Mouse (Mus musculus): ENCODE measurements at regions not wholly inside any gene's neighbourhood (a gene's known extent, or its start where the extent isn't known, plus 50 kb on each side); places are given as distances from the start of the nearest gene placed in this dataset.

GRCm38 (mm10) chr1:97555565-97555955 is 106.3 kb downstream of the D1Ertd622e start:
- no peak for TF ChIP-seq EP300 (optimal IDR thresholded peaks at IDR 0.05)
- TF ChIP-seq CTCF (IDR thresholded peaks at IDR 0.05; ENCODE audit: low read depth): no peak
- H3K4me1 ChIP-seq (replicated peaks; ENCODE audit: control insufficient read depth, insufficient read depth): no peaks in the 10 kb centered on the region
- WGBS: 66% methylated on average over 1 of the region's 1 CpGs
- H3K9ac ChIP-seq (ENCODE audit: low read length): no peak overlapping the region
- no peaks in the 10 kb centered on the region for H3K36me3 ChIP-seq (ENCODE audit: control insufficient read depth, insufficient read depth, low read length)
- no peak overlapping the region for H3K4me3 ChIP-seq (ENCODE audit: low read depth, low read length)
- no peak for ATAC-seq (ENCODE audit: low FRiP score, low TSS enrichment)
- DNase-seq (ENCODE audit: low spot score): no peak
- no peaks in the 10 kb centered on the region for H3K27me3 ChIP-seq (ENCODE audit: control insufficient read depth, insufficient read depth, low read length)
- H3K9me3 ChIP-seq (ENCODE audit: control insufficient read depth, low read length): no peaks in the 10 kb centered on the region
- H3K4me2 ChIP-seq (replicated peaks; ENCODE audit: low read depth): no peak overlapping the region
- no peak overlapping the region for H3K27ac ChIP-seq (replicated peaks)

GRCm38 (mm10) chr1:97554936-97555564 is 106.8 kb downstream of the D1Ertd622e start:
- DNase-seq (ENCODE audit: low spot score): no peak

GRCm38 (mm10) chr1:97553485-97554474 is 108.1 kb downstream of the D1Ertd622e start:
- Histone ChIP-seq H3K4me1 (replicated peaks; ENCODE audit: control insufficient read depth, insufficient read depth) (no peaks in the 10 kb centered on the region), H3K27ac (replicated peaks) (no peak overlapping the region), H3K4me2 (replicated peaks; ENCODE audit: low read depth) (no peak overlapping the region), H3K9ac (ENCODE audit: low read length) (no peak overlapping the region), H3K27me3 (ENCODE audit: control insufficient read depth, insufficient read depth, low read length) (no peaks in the 10 kb centered on the region), H3K9me3 (ENCODE audit: control insufficient read depth, low read length) (no peaks in the 10 kb centered on the region), H3K4me3 (ENCODE audit: low read depth, low read length) (no peak overlapping the region), H3K36me3 (ENCODE audit: control insufficient read depth, insufficient read depth, low read length) (no peaks in the 10 kb centered on the region)
- 84% methylated on average over 8 of the region's 8 CpGs for WGBS
- TF ChIP-seq EP300 (optimal IDR thresholded peaks at IDR 0.05): no peak
- no peak for DNase-seq (ENCODE audit: low spot score)
- no peak for ATAC-seq (ENCODE audit: low FRiP score, low TSS enrichment)

More at GRCm38 (mm10) chr1:97554936-97555564, 106.8 kb downstream of the D1Ertd622e start:
- Histone ChIP-seq H3K27ac (replicated peaks) (no peak overlapping the region), H3K36me3 (ENCODE audit: control insufficient read depth, insufficient read depth, low read length) (no peaks in the 10 kb centered on the region), H3K9ac (ENCODE audit: low read length) (no peak overlapping the region), H3K4me3 (ENCODE audit: low read depth, low read length) (no peak overlapping the region), H3K27me3 (ENCODE audit: control insufficient read depth, insufficient read depth, low read length) (no peaks in the 10 kb centered on the region), H3K4me1 (replicated peaks; ENCODE audit: control insufficient read depth, insufficient read depth) (no peaks in the 10 kb centered on the region), H3K9me3 (ENCODE audit: control insufficient read depth, low read length) (no peaks in the 10 kb centered on the region), H3K4me2 (replicated peaks; ENCODE audit: low read depth) (no peak overlapping the region)
- no peak for ATAC-seq (ENCODE audit: low FRiP score, low TSS enrichment)
- no peak for TF ChIP-seq EP300 (optimal IDR thresholded peaks at IDR 0.05)
- TF ChIP-seq CTCF (IDR thresholded peaks at IDR 0.05; ENCODE audit: low read depth): no peak
- WGBS: 45% methylated on average over 6 of the region's 6 CpGs

DNA sequence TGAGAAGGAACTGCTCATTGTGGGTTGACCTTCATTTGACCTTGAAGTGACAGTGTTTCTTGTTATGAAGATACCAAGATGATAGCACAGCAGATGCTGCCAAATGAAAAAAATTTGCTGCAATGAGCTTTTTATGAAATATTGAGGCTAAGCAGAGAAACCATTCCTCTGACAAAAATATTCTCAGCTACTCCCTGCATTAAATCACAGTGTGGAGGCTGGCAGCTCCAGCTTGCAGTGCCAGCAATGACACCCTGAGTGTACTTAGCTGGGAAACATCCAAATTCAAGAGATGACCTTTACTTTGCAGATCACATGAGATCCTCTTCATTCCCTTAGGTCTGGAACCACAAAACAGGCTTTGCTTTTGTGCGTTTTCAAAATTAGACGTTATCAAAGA is 109.0 kb downstream of the D1Ertd622e start:
- Histone ChIP-seq H3K4me3 (ENCODE audit: low read depth, low read length) (no peak overlapping the region), H3K4me2 (replicated peaks; ENCODE audit: low read depth) (no peak overlapping the region), H3K27me3 (ENCODE audit: control insufficient read depth, insufficient read depth, low read length) (no peaks in the 10 kb centered on the region), H3K9me3 (ENCODE audit: control insufficient read depth, low read length) (no peaks in the 10 kb centered on the region), H3K36me3 (ENCODE audit: control insufficient read depth, insufficient read depth, low read length) (no peaks in the 10 kb centered on the region), H3K9ac (ENCODE audit: low read length) (no peak overlapping the region), H3K4me1 (replicated peaks; ENCODE audit: control insufficient read depth, insufficient read depth) (no peaks in the 10 kb centered on the region), H3K27ac (replicated peaks) (no peak overlapping the region)
- WGBS: 73% methylated on average over 2 of the region's 2 CpGs
- TF ChIP-seq EP300 (optimal IDR thresholded peaks at IDR 0.05) (no peak), CTCF (IDR thresholded peaks at IDR 0.05; ENCODE audit: low read depth) (no peak)
- ATAC-seq (ENCODE audit: low FRiP score, low TSS enrichment) (no peak), DNase-seq (ENCODE audit: low spot score) (no peak)

GRCm38 (mm10) chr1:97541162-97541493 is 120.7 kb downstream of the D1Ertd622e start:
- H3K4me2 ChIP-seq (replicated peaks; ENCODE audit: low read depth): no peak overlapping the region
- H3K4me1 ChIP-seq (replicated peaks; ENCODE audit: control insufficient read depth, insufficient read depth): no peaks in the 10 kb centered on the region
- no peaks in the 10 kb centered on the region for H3K36me3 ChIP-seq (ENCODE audit: control insufficient read depth, insufficient read depth, low read length)
- no peak overlapping the region for H3K27ac ChIP-seq (replicated peaks)
- H3K9me3 ChIP-seq (ENCODE audit: control insufficient read depth, low read length): no peaks in the 10 kb centered on the region
- TF ChIP-seq EP300 (optimal IDR thresholded peaks at IDR 0.05) (no peak), CTCF (IDR thresholded peaks at IDR 0.05; ENCODE audit: low read depth) (no peak)
- DNase-seq (ENCODE audit: low spot score): no peak
- no peak overlapping the region for H3K9ac ChIP-seq (ENCODE audit: low read length)
- no peak overlapping the region for H3K4me3 ChIP-seq (ENCODE audit: low read depth, low read length)
- H3K27me3 ChIP-seq (ENCODE audit: control insufficient read depth, insufficient read depth, low read length): no peaks in the 10 kb centered on the region
- no peak for ATAC-seq (ENCODE audit: low FRiP score, low TSS enrichment)

All from stomach, postnatal 0 days (tissue).